Mouse (Mus musculus) forebrain, embryonic 10.5 days (tissue): ENCODE data around the gene Hsd17b2. TPM values are rescaled to one million over a fixed set of nuclear protein-coding genes. Genes with fewer than 3 reads are reported as not detected.

Experiments
- DNase-seq: peaks from one replicate; pipeline ENCODE4 v3.0.0-alpha.2; 2017; ENCODE audit warnings: low spot score; ENCODE audit errors: extremely low spot score
- H3K27ac ChIP-seq: fragments of 300-500 bp; sonication (generic); 2 replicates; pipeline ENCODE4 v1.5.1; 2016; ENCODE audit warnings: mild to moderate bottlenecking
- H3K27me3 ChIP-seq: fragments of 300-500 bp; sonication (generic); 2 replicates; pipeline ENCODE4 v1.6.1; 2016; ENCODE audit warnings: mild to moderate bottlenecking; ENCODE audit not compliant: poor library complexity, severe bottlenecking
- H3K36me3 ChIP-seq: fragments of 300-500 bp; sonication (generic); replicated peaks from 2 replicates; pipeline ENCODE4 v1.6.1; 2016; ENCODE audit warnings: mild to moderate bottlenecking, moderate library complexity
- H3K4me1 ChIP-seq: fragments of 300-500 bp; sonication (generic); 2 replicates; pipeline ENCODE4 v1.6.1; 2016
- H3K4me3 ChIP-seq: fragments of 300-500 bp; sonication (generic); 2 replicates; pipeline ENCODE4 v1.5.1; 2016; ENCODE audit warnings: mild to moderate bottlenecking, moderate library complexity
- H3K9me3 ChIP-seq: fragments of 300-500 bp; sonication (generic); 2 replicates; pipeline ENCODE4 v1.6.1; 2016; ENCODE audit warnings: mild to moderate bottlenecking, moderate library complexity
- WGBS: fragments of 180-500 bp; shearing (Covaris S2); methylation state at CpG from one replicate; pipeline ENCODE4 v1.1.7; 2016; 5-methylcytosine and 5-hydroxymethylcytosine counted together
- polyA plus RNA-seq: library from polyadenylated mRNA; unstranded; fragments of >200 nt; fragmentation: Nextera tagmentation; extraction: Ambion mirVana; gene quantifications from 2 replicates; pipeline ENCODE4 v1.2.1, GENCODE M21; 2016

Hsd17b2 gene
- polyA plus RNA-seq, 1 experiment from 2014 or later: not detected

GRCm38 (mm10) chr8:117683925-117684472 is 17.7 kb upstream of the Hsd17b2 start:
- Histone ChIP-seq H3K4me3 (no peak overlapping the region), H3K4me1 (no peaks in the 10 kb centered on the region), H3K36me3 (no peaks in the 10 kb centered on the region), H3K27me3 (no peaks in the 10 kb centered on the region), H3K27ac (no peak overlapping the region), H3K9me3 (no peaks in the 10 kb centered on the region)
- WGBS: 88% methylated on average over 10 of the region's 10 CpGs
- no peak for DNase-seq

- Histone ChIP-seq H3K36me3 (no peaks in the 10 kb centered on the region), H3K27me3 (no peaks in the 10 kb centered on the region), H3K9me3 (no peaks in the 10 kb centered on the region), H3K4me3 (no peak overlapping the region), H3K27ac (no peak overlapping the region), H3K4me1 (no peaks in the 10 kb centered on the region)
- WGBS: 85% methylated on average over 11 of the region's 11 CpGs
- DNase-seq: no peak
Measured at GRCm38 (mm10) chr8:117684504-117684903, 17.2 kb upstream of the Hsd17b2 start.

- no peaks in the 10 kb centered on the region for H3K27me3 ChIP-seq
- H3K27ac ChIP-seq: no peak overlapping the region
- no peaks in the 10 kb centered on the region for H3K4me1 ChIP-seq
- WGBS: 91% methylated on average over 7 of the region's 7 CpGs
- H3K9me3 ChIP-seq: no peaks in the 10 kb centered on the region
- H3K36me3 ChIP-seq: no peaks in the 10 kb centered on the region
- no peak overlapping the region for H3K4me3 ChIP-seq
- DNase-seq: no peak
Measured at GRCm38 (mm10) chr8:117687890-117688289, 13.8 kb upstream of the Hsd17b2 start.

GRCm38 (mm10) chr8:117692131-117692530 is 9.6 kb upstream of the Hsd17b2 start:
- H3K27me3 ChIP-seq: no peaks in the 10 kb centered on the region
- H3K27ac ChIP-seq: no peak overlapping the region
- WGBS: 90% methylated on average over 4 of the region's 4 CpGs
- no peaks in the 10 kb centered on the region; the same call in 1 of the 2 replicates for H3K9me3 ChIP-seq
- H3K36me3 ChIP-seq: no peaks in the 10 kb centered on the region
- H3K4me3 ChIP-seq: no peak overlapping the region
- no peak for DNase-seq
- H3K4me1 ChIP-seq: no peaks in the 10 kb centered on the region

- WGBS: 84% methylated on average over 1 of the region's 1 CpGs
Measured at GRCm38 (mm10) chr8:117695636-117696035, 6.1 kb upstream of the Hsd17b2 start.

GRCm38 (mm10) chr8:117697248-117697647 is 4.5 kb upstream of the Hsd17b2 start:
- WGBS: 44% methylated on average over 5 of the region's 5 CpGs
- no peaks in the 10 kb centered on the region for H3K27me3 ChIP-seq
- H3K4me3 ChIP-seq: no peak overlapping the region
- no peaks in the 10 kb centered on the region; the same call in 1 of the 2 replicates for H3K9me3 ChIP-seq
- H3K4me1 ChIP-seq: peaks cover 19% of the 10 kb centered on the region
- no peak for DNase-seq
- no peak overlapping the region for H3K27ac ChIP-seq
- H3K36me3 ChIP-seq: no peaks in the 10 kb centered on the region

More at GRCm38 (mm10) chr8:117695636-117696035, 6.1 kb upstream of the Hsd17b2 start:
- H3K27me3 ChIP-seq: no peaks in the 10 kb centered on the region
- no peaks in the 10 kb centered on the region; the same call in 1 of the 2 replicates for H3K9me3 ChIP-seq
- H3K36me3 ChIP-seq: no peaks in the 10 kb centered on the region
- H3K4me1 ChIP-seq: peaks cover 3% of the 10 kb centered on the region
- H3K27ac ChIP-seq: no peak overlapping the region
- no peak for DNase-seq
- H3K4me3 ChIP-seq: no peak overlapping the region

- H3K36me3 ChIP-seq: no peaks in the 10 kb centered on the region
- H3K4me3 ChIP-seq: no peak overlapping the region
- 28% methylated on average over 8 of the region's 8 CpGs for WGBS
- H3K27ac ChIP-seq: no peak overlapping the region
- peaks cover 5% of the 10 kb centered on the region; the same call in 1 of the 2 replicates for H3K27me3 ChIP-seq
- H3K4me1 ChIP-seq: peaks cover 32% of the 10 kb centered on the region
- DNase-seq: no peak
- H3K9me3 ChIP-seq: no peaks in the 10 kb centered on the region; the same call in 1 of the 2 replicates
Measured at GRCm38 (mm10) chr8:117700699-117701098, 1.0 kb upstream of the Hsd17b2 start.

- H3K27me3 ChIP-seq: peaks cover 5% of the 10 kb centered on the region; the same call in 1 of the 2 replicates
- no peak for DNase-seq
- no peak overlapping the region for H3K4me3 ChIP-seq
- no peak overlapping the region for H3K27ac ChIP-seq
- peaks cover 32% of the 10 kb centered on the region for H3K4me1 ChIP-seq
- no peaks in the 10 kb centered on the region for H3K9me3 ChIP-seq
- WGBS: 87% methylated on average over 8 of the region's 8 CpGs
- H3K36me3 ChIP-seq: no peaks in the 10 kb centered on the region
Measured at GRCm38 (mm10) chr8:117701246-117701645, 458 bp upstream of the Hsd17b2 start.

GRCm38 (mm10) chr8:117702701-117703100 is 997 bp downstream of the Hsd17b2 start:
- WGBS: 43% methylated on average over 10 of the region's 10 CpGs
- H3K36me3 ChIP-seq: no peaks in the 10 kb centered on the region
- H3K4me1 ChIP-seq: peaks cover 32% of the 10 kb centered on the region
- H3K9me3 ChIP-seq: no peaks in the 10 kb centered on the region
- no peak overlapping the region for H3K4me3 ChIP-seq
- peaks cover 5% of the 10 kb centered on the region; the same call in 1 of the 2 replicates for H3K27me3 ChIP-seq
- DNase-seq: no peak
- H3K27ac ChIP-seq: no peak overlapping the region

- H3K36me3 ChIP-seq: no peaks in the 10 kb centered on the region
- whole genome bisulfite sequencing: 89% methylated on average over 4 of the region's 4 CpGs
Measured at GRCm38 (mm10) chr8:117706141-117706540, 4.4 kb downstream of the Hsd17b2 start.

GRCm38 (mm10) chr8:117712226-117712625 is 10.5 kb downstream of the Hsd17b2 start:
- no peaks in the 10 kb centered on the region for H3K27me3 ChIP-seq
- no peak overlapping the region for H3K27ac ChIP-seq
- H3K36me3 ChIP-seq: no peaks in the 10 kb centered on the region
- no peaks in the 10 kb centered on the region for H3K4me1 ChIP-seq
- H3K9me3 ChIP-seq: no peaks in the 10 kb centered on the region
- no peak for DNase-seq
- WGBS: 80% methylated on average over 5 of the region's 5 CpGs
- no peak overlapping the region for H3K4me3 ChIP-seq

More at GRCm38 (mm10) chr8:117706141-117706540, 4.4 kb downstream of the Hsd17b2 start:
- H3K9me3 ChIP-seq: no peaks in the 10 kb centered on the region
- H3K27ac ChIP-seq: no peak overlapping the region
- H3K4me3 ChIP-seq: no peak overlapping the region
- peaks cover 24% of the 10 kb centered on the region for H3K4me1 ChIP-seq
- no peak for DNase-seq
- peaks cover 5% of the 10 kb centered on the region; the same call in 1 of the 2 replicates for H3K27me3 ChIP-seq

GRCm38 (mm10) chr8:117714604-117715003 is 12.9 kb downstream of the Hsd17b2 start:
- DNase-seq: no peak
- Histone ChIP-seq H3K4me3 (no peak overlapping the region), H3K36me3 (no peaks in the 10 kb centered on the region), H3K4me1 (no peaks in the 10 kb centered on the region), H3K9me3 (no peaks in the 10 kb centered on the region), H3K27me3 (no peaks in the 10 kb centered on the region), H3K27ac (no peak overlapping the region)
- WGBS: 89% methylated on average over 5 of the region's 5 CpGs

GRCm38 (mm10) chr8:117715896-117716295 is 14.2 kb downstream of the Hsd17b2 start:
- no peaks in the 10 kb centered on the region for H3K27me3 ChIP-seq
- H3K36me3 ChIP-seq: no peaks in the 10 kb centered on the region
- 85% methylated on average over 5 of the region's 5 CpGs for WGBS
- DNase-seq: no peak
- H3K4me3 ChIP-seq: no peak overlapping the region
- H3K9me3 ChIP-seq: no peaks in the 10 kb centered on the region; the same call in 1 of the 2 replicates
- H3K4me1 ChIP-seq: no peaks in the 10 kb centered on the region
- H3K27ac ChIP-seq: no peak overlapping the region
